Mouse (Mus musculus): ENCODE results near the gene Lrrc32. TPM values are rescaled to one million over a fixed set of nuclear protein-coding genes. Genes with fewer than 3 reads are reported as not detected.

Lrrc32 gene
- total and polyA plus RNA-seq, 2 experiments from 2014 or later = 4.7 to 9.1 TPM

DNA sequence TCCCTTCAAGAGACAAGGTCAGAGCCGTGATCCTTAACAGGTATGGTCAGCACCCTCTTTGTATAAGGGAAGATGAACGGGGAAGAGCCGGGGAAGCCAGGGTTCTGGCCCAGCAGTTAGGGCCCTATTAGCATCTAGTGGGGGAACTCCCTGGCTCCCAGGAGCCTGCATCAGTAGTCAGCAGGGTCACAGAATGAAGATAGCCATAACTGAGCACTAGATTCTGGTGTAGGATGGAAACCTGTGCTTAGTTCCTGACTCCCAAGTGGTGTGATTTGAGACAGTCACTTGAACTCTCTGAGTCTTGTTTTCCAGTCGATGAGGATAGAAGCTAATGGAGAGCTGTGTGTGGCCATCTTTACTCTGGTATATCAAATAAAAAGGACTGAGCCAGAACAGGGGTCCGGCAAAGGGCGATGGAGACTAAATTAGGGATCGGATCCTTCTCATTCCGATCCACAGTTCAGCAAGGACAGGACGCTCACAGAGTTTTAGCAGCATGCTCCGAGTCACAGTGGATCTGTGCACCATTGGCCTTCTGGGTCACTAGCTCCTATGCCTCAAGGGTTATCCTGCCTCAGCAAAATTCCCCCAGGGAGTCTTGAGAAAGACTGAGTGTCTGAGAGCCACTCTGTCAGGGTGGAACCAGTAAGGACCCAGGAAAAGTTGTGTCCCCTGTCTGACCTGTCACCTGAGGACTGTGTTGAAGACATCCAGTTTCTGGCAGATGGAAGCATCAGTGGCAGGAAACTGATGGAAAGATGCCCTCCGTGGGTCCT is 1.7 kb upstream of the Lrrc32 start:
- Histone ChIP-seq H3K9me3 (ENCODE audit: low read length) (no peaks in the 10 kb centered on the region), H3K4me1 (ENCODE audit: insufficient read depth, low read length) (peaks cover 10% of the 10 kb centered on the region), H3K9ac (replicated peaks; ENCODE audit: low read length) (no peak overlapping the region), H3K27ac (no peak overlapping the region), H3K36me3 (ENCODE audit: insufficient read depth, low read length) (no peaks in the 10 kb centered on the region), H3K4me3 (ENCODE audit: low read length) (no peak overlapping the region), H3K27me3 (ENCODE audit: insufficient read depth, low read length) (no peaks in the 10 kb centered on the region), H3K4me2 (ENCODE audit: low read depth, low read length) (no peak overlapping the region)
- no peak for TF ChIP-seq CTCF (IDR thresholded peaks at IDR 0.05; ENCODE audit: low read depth)
- ATAC-seq = no peak
- WGBS = 88% methylated on average over 11 of the region's 11 CpGs
- no peak for DNase-seq (ENCODE audit: low spot score)

- H3K36me3 ChIP-seq (ENCODE audit: insufficient read depth, low read length) = no peaks in the 10 kb centered on the region
- DNase-seq (ENCODE audit: low spot score) = no peak
- no peak overlapping the region for H3K4me3 ChIP-seq (ENCODE audit: low read length)
- 0 out of 2 replicates have a peak overlapping the region, but pooled peaks have one; percentile 66 for H3K4me2 ChIP-seq (ENCODE audit: low read depth, low read length)
- ATAC-seq = no peak
- no peak overlapping the region for H3K27ac ChIP-seq
- 91% methylated on average over 13 of the region's 13 CpGs for WGBS
- no peaks in the 10 kb centered on the region for H3K9me3 ChIP-seq (ENCODE audit: low read length)
- H3K4me1 ChIP-seq (ENCODE audit: insufficient read depth, low read length) = peaks cover 10% of the 10 kb centered on the region
- H3K27me3 ChIP-seq (ENCODE audit: insufficient read depth, low read length) = no peaks in the 10 kb centered on the region
- TF ChIP-seq CTCF (IDR thresholded peaks at IDR 0.05; ENCODE audit: low read depth) = no peak
- no peak overlapping the region for H3K9ac ChIP-seq (replicated peaks; ENCODE audit: low read length)
Measured at GRCm38 (mm10) chr7:98488398-98489130, 519 bp upstream of the Lrrc32 start.

- Histone ChIP-seq H3K27me3 (ENCODE audit: insufficient read depth, low read length) (no peaks in the 10 kb centered on the region), H3K4me3 (ENCODE audit: low read length) (peak overlapping the region; percentile 53), H3K36me3 (ENCODE audit: insufficient read depth, low read length) (no peaks in the 10 kb centered on the region), H3K27ac (no peak overlapping the region), H3K4me1 (ENCODE audit: insufficient read depth, low read length) (peaks cover 10% of the 10 kb centered on the region), H3K9me3 (ENCODE audit: low read length) (no peaks in the 10 kb centered on the region), H3K9ac (replicated peaks; ENCODE audit: low read length) (peak overlapping the region; percentile 55), H3K4me2 (ENCODE audit: low read depth, low read length) (peak overlapping the region; percentile 66)
- 2% methylated on average over 49 of the region's 50 CpGs for WGBS
- peak; percentile 85 for DNase-seq (ENCODE audit: low spot score)
- no peak for TF ChIP-seq CTCF (IDR thresholded peaks at IDR 0.05; ENCODE audit: low read depth)
- peak; percentile 88 for ATAC-seq
Measured at GRCm38 (mm10) chr7:98489623-98490084, 571 bp downstream of the Lrrc32 start.

DNA sequence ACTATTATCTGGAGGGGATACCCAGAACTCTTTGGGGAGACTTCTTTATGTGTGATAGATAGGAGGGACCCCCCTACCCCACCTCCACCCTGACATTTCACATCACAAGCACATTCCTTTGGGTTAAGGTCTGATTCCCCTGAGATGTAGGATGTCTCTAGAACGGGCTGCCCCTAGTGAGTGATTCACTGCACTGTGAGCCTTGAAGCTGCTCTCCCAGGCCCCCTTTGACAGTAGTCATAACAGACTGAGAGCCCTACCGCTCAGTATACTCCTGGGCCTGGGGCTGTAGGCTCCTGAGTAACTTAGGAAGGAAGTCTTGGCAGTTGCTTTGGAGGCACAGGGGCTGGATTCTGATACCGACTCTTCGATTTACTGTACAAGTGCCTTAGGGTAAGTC is 1.2 kb downstream of the Lrrc32 start:
- H3K4me1 ChIP-seq (ENCODE audit: insufficient read depth, low read length) = peaks cover 10% of the 10 kb centered on the region
- no peaks in the 10 kb centered on the region for H3K36me3 ChIP-seq (ENCODE audit: insufficient read depth, low read length)
- ATAC-seq (0 out of 2 replicates have a peak, but pooled peaks have one; percentile 1), DNase-seq (ENCODE audit: low spot score) (no peak)
- peak overlapping the region; percentile 55 for H3K9ac ChIP-seq (replicated peaks; ENCODE audit: low read length)
- 55% methylated on average over 4 of the region's 4 CpGs for WGBS
- H3K27ac ChIP-seq = no peak overlapping the region
- H3K4me2 ChIP-seq (ENCODE audit: low read depth, low read length) = peak overlapping the region; percentile 66
- no peaks in the 10 kb centered on the region for H3K9me3 ChIP-seq (ENCODE audit: low read length)
- no peaks in the 10 kb centered on the region for H3K27me3 ChIP-seq (ENCODE audit: insufficient read depth, low read length)
- peak; percentile 18; the same call in 1 of the 2 replicates for TF ChIP-seq CTCF (IDR thresholded peaks at IDR 0.05; ENCODE audit: low read depth)
- H3K4me3 ChIP-seq (ENCODE audit: low read length) = peak overlapping the region; percentile 53

DNA sequence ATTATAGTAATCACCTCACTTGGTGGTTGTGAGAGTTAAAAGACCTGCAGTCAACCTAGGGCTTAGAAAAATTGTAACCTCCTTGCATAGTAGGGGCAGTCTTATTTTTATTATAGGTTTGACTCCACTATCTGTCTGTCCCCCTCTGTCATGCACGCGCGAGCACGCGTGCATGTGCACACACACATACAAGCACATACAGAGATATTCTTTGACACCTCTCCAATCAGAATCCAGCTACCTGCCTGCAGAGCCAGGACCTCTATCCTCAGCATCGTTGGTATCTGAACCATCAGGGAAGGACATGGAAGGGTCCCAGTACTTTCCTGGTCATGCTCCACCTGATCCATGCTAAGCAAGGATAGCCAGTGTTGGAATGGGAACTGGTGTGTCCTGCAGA is 1.8 kb downstream of the Lrrc32 start:
- 93% methylated on average over 6 of the region's 6 CpGs for WGBS
- no peak overlapping the region for H3K9ac ChIP-seq (replicated peaks; ENCODE audit: low read length)
- DNase-seq (ENCODE audit: low spot score) (no peak), ATAC-seq (no peak)
- no peak for TF ChIP-seq CTCF (IDR thresholded peaks at IDR 0.05; ENCODE audit: low read depth)
- H3K27me3 ChIP-seq (ENCODE audit: insufficient read depth, low read length) = no peaks in the 10 kb centered on the region
- peaks cover 10% of the 10 kb centered on the region for H3K4me1 ChIP-seq (ENCODE audit: insufficient read depth, low read length)
- no peaks in the 10 kb centered on the region for H3K9me3 ChIP-seq (ENCODE audit: low read length)
- peak overlapping the region; percentile 66; the same call in 1 of the 2 replicates for H3K4me2 ChIP-seq (ENCODE audit: low read depth, low read length)
- no peaks in the 10 kb centered on the region for H3K36me3 ChIP-seq (ENCODE audit: insufficient read depth, low read length)
- H3K27ac ChIP-seq = no peak overlapping the region
- H3K4me3 ChIP-seq (ENCODE audit: low read length) = peak overlapping the region; percentile 53; the same call in 1 of the 2 replicates

DNA sequence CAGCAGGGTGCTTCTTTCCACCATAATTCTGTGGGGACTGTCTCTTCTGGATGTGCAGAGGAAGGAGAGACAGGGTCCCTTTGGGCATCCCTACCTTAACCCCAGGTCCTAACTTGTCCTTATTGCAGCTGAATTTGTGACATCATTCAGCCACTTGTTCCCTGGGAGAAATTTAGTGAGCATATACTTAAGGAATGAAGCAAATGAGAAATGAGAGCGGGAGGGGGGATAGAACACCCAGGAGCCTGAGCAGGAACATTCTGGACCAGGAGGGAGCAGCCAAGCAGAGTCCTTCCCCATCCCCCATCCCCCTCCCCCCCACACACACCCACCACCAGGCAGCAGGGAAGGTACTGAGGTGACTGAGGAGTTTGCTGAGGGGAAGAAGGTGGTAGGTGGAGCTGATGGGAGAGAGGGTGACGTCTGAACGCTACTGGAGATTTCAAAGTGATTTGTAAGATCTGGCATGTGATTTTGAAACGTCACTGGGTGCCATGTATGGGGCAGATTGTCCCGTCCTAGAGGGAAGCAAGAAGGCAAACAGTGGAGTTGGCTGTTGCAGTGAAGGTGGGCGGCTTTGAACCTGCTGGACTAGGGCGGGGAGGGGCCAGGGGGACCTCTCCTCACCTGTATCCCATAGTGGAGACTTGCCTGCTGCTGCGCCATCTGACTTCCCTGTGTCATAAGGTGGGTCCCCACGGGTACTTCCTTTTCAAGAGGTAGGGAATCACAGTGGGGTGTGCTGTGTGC is 2.5 kb downstream of the Lrrc32 start:
- DNase-seq (ENCODE audit: low spot score) (no peak), ATAC-seq (no peak)
- Histone ChIP-seq H3K27me3 (ENCODE audit: insufficient read depth, low read length) (no peaks in the 10 kb centered on the region), H3K4me1 (ENCODE audit: insufficient read depth, low read length) (peaks cover 10% of the 10 kb centered on the region), H3K9ac (replicated peaks; ENCODE audit: low read length) (no peak overlapping the region), H3K36me3 (ENCODE audit: insufficient read depth, low read length) (no peaks in the 10 kb centered on the region), H3K9me3 (ENCODE audit: low read length) (no peaks in the 10 kb centered on the region), H3K4me3 (ENCODE audit: low read length) (no peak overlapping the region), H3K4me2 (ENCODE audit: low read depth, low read length) (peak overlapping the region; percentile 18; the same call in 1 of the 2 replicates), H3K27ac (no peak overlapping the region)
- TF ChIP-seq CTCF (IDR thresholded peaks at IDR 0.05; ENCODE audit: low read depth) = no peak
- 67% methylated on average over 9 of the region's 9 CpGs for WGBS

Measured in hindbrain, postnatal 0 days (tissue).